Mouse (Mus musculus): ENCODE results near the gene Sae1.

Sae1 gene

GRCm38 (mm10) chr7:16364319-16364718 lies 23.3 kb downstream of the Sae1 start:
- no peak for DNase-seq (ENCODE audit: low read depth, low spot score)

DNA sequence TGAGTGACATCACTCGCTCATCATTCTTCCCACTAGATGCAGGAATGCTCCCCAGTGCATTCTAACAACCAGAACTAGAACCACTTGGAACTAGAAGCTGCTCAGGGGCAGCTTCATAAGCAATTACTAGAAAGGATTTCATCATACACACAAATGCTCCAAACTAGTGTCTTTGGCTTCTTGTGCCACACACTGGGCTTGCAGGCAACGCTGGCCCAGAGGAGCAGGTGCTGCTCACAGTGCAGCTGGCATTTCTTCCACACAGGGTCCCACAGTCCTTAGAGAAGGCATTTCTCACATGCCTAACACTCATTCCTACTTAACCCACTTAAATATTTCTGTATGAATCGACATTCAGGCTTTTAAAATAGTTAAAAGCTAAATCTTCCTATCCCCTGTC lies 30.0 kb downstream of the Sae1 start:
- no peak for DNase-seq (ENCODE audit: low read depth, low spot score)

DNA sequence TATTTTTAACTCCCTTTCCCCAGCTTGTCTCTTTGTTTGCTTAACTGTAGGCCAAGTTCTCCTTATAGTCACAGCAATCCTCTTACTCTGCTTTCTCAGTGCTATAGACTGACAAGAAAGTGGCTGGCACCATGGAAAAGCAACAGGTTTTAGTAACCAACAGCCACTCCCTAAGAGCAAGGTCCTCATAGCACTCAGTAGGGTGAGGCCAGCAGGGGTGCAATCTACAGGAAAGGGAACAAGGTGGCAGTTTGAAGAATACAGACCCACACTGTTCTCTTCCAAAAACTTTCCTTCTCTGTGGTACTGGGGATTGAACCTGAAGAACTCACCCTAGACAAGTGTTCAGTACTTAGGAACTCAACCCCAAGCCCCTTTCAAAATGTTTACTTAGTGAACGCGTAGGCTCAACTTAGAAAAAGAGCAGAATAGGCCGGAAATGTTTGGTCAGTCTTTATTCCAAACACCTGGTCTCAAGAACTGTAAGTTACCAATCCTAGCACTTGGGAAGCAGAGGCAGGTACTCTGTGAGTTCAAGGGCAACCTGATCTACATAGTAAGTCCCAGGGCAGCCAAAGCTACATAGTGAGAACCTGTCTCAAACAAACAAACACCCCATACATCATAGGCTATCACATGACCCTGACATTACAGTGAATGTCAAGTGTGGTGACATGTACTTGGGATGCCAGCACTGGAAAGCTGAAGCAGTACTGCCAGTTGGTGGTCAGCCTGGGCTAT lies 31.6 kb downstream of the Sae1 start:
- DNase-seq (ENCODE audit: low read depth, low spot score) = no peak

DNA sequence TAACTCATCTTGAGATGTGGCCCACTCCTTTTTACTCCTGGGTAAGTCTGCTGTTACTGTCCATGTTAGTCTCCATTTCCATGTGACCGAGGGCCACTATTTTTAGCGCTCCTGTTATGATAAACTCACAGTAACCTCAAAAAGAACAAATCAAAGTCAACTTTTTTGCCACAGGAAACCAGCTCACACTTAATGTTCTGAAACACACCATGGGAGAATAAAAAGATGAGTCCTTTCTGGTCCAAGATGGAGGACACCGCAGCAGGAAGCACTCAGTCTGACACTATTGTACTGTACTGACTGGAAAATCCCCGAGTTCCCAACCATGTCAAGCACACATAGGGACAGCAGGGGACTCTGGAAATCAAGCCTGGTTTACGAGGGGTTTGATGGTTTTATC lies 37.6 kb downstream of the Sae1 start:
- DNase-seq (ENCODE audit: low read depth, low spot score) = no peak

DNA sequence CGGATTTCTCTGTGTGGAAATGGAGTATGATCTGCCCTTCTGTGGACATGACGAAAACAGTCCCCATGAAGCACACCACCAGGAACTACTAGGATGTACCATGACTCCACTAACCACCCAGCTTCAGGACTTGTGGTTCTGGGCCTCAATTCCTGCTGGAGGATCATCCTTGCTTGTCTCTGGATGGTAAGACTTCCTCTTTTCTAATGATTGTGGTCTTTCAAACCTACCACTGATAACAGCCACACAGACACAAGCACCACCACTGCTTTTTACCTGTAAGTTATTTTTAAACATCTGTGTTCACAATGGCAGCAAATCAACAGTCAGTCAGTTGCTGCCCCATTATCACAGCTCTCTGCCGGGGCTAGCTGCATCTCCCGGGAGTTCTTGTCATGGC lies 42.3 kb downstream of the Sae1 start:
- DNase-seq (ENCODE audit: low read depth, low spot score) = no peak

GRCm38 (mm10) chr7:16344598-16344997 lies 43.0 kb downstream of the Sae1 start:
- no peak for DNase-seq (ENCODE audit: low read depth, low spot score)

GRCm38 (mm10) chr7:16337733-16338132 lies 49.9 kb downstream of the Sae1 start:
- no peak for DNase-seq (ENCODE audit: low read depth, low spot score)

GRCm38 (mm10) chr7:16329146-16329545 lies 58.5 kb downstream of the Sae1 start:
- DNase-seq (ENCODE audit: low read depth, low spot score) = no peak

- DNase-seq (ENCODE audit: low read depth, low spot score) = no peak
Measured at GRCm38 (mm10) chr7:16326607-16326971, 61.0 kb downstream of the Sae1 start.

- DNase-seq (ENCODE audit: low read depth, low spot score) = no peak
Measured at GRCm38 (mm10) chr7:16325920-16326606, 61.5 kb downstream of the Sae1 start.

DNA sequence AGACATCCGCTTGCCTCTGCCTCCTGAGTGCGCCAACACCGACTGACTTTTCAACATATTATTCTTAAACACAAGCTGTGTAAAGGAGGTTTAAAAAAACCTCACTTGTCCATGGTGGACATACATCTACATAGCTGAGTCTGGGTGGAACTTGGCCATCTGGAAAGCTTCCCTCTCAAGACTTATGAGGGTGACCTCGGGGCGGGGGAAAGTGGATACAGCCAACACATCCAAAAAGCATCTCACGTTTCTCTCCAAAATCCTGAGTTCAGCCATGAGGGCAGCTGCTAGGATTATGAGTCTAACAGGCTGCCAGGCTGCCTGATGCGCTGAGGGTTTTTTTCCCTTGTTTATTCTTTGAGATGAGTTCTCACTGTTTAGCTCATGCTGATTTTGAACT lies 62.9 kb downstream of the Sae1 start:
- no peak for DNase-seq (ENCODE audit: low read depth, low spot score)

- DNase-seq (ENCODE audit: low read depth, low spot score) = no peak
Measured at GRCm38 (mm10) chr7:16320479-16320878, 67.1 kb downstream of the Sae1 start.

DNA sequence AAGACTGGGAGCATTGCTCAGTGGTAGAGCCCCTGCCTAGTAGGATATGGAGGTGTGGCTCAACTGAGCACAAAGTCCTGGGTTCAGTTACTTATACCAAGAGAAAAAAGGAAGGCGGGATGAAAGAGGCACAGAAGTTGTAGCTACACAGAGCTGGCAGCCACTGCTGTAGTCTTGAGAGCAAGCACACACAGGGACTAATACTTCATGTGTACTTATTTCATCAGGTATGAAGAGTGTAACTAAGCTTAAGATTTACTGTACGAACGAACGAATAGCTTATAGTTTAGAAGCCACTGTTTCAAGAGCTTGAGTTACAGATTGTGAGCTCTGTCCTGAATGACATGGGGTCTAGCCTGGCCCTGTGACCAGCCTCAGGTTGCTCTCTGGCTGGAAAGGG lies 68.4 kb downstream of the Sae1 start:
- DNase-seq (ENCODE audit: low read depth, low spot score) = no peak

DNA sequence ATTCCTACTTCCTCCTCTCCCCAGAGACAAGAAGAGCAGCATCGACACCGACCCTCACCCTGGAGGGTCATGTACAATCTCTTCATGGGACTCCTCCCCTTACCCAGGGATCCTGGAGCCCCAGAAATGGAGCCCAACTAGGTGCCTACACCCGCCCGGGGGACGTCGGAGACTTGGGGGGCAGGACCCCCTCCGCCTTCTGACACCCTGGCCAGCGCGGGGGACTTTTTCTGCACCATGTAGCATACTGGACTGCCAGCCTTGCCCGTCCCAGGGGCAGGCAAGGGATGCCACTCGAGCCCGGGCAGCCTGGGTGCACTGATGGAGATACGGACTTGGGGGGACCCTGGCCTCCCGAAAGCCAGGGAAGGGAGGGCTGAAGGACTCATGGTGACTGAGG lies 70.5 kb downstream of the Sae1 start:
- no peak for DNase-seq (ENCODE audit: low read depth, low spot score)

GRCm38 (mm10) chr7:16315222-16315759 lies 72.3 kb downstream of the Sae1 start:
- DNase-seq (ENCODE audit: low read depth, low spot score) = no peak

DNA sequence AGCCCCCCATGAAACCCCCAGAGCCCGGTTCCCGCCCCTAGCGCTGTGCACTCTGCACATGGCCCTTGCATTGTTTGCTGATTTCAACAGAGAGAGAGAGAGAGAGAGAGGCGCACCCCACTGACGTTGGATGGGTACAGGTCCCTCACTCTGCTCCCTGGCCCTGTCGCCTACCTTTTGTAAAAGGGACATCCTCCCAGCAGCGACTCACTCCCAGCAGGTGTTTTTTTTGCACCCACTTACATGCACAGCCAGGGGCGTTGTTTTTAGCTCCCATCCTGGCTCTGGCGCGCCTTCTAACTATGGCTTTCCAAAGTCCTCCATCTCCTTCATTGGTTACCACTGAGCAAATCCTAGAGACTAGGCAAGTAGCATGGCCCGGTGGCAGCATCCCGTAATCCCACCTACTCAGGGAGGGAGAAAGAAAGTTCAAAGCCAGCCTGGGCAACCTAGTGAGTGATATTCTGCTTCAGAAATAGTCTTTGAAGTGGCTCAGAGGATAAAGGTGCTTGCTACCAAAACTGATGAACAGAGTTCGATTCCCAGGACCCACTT lies 73.3 kb downstream of the Sae1 start:
- no peak for DNase-seq (ENCODE audit: low read depth, low spot score)

DNA sequence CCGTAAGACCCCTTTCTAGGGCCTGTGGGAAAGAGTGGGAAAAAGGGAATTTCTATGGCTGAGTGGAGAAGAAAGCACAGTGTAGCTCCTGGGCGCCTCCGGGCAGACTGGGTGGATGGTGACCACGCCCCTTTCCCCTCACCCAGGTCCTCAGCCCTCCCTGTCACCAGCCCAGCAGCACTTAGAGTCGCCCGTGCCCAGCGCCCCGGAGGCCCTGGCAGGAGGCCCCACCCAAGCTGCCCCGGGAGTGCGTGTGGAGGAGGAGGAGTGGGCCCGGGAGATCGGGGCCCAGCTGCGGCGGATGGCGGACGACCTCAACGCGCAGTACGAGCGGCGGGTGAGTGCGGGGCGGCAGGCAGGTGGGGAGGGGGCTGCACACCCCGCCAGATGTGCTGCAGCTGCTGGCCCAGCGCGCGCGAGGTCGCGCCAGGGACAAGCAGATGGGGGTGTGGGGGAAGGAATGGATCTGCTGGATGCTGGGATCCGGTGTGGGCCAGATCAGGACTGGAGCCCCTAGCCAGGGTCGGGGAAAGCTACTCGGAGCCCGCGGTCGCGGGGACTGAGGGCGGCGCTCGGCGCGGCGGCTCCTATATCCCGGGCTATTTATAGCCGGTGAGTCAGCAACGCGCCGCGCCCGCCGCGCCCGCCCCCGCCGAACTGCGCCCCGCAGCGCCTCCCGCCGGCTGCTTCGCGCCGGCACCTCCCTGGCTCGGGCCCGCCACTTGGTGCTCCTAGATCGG lies 74.0 kb downstream of the Sae1 start:
- DNase-seq (ENCODE audit: low read depth, low spot score) = no peak

GRCm38 (mm10) chr7:16312672-16313311 lies 74.8 kb downstream of the Sae1 start:
- DNase-seq (ENCODE audit: low read depth, low spot score) = no peak

GRCm38 (mm10) chr7:16312011-16312671 lies 75.5 kb downstream of the Sae1 start:
- no peak for DNase-seq (ENCODE audit: low read depth, low spot score)

DNA sequence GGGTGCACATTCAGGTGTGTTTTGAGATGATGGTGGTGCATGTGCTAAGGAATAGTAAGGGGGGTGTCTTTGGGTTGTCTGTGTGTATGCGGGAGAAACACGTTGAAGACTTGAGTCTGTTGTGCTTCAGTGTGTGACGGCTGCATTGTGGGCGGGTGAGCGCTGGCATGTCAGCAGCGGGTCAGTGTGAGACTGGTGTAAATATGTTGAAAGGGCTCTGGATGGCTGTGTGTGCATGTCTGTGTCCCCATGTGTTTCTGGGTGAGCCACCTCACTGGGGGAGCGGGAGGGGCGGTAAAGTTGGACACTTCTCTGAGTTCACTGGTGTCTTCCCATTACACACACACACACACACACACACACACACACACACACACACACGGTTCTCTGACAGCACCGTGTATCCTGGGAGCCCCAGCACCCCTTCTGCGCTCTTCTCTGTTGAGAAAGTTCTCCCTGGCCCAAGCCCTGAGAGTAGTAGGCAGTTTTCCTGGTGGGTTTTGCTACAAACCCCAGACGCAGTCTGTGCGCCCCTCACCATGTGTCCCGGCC lies 76.1 kb downstream of the Sae1 start:
- no peak for DNase-seq (ENCODE audit: low read depth, low spot score)
